Mouse (Mus musculus): ENCODE measurements around the gene Synj2. TPM values are rescaled to one million over a fixed set of nuclear protein-coding genes. Genes with fewer than 3 reads are reported as not detected.

Gene Synj2
- polyA plus RNA-seq, 1 experiment from 2014 or later: 7.9 TPM

DNA sequence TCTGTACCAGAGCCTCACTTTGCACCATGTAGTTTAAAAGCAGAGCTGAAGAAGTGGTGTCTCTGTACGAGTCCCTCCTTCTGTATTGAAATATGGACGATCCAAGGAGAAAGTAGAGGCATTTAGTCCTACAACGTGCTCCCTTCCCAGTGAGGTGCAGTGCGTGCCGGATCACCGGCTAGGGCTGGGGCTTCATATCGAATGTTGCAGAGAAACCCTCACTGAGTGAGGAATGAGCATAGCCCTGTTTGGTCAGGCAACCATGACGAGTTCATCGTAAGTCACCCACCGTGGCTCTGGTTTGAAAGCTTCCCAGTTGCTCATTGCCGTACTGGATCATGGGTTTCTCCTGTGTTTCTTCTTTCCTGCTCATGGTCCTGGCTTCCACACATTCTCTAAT, 95.8 kb downstream of the Synj2 start:
- Histone ChIP-seq H3K79me2 (ENCODE audit: inconsistent target) (no peaks in the 10 kb centered on the region), H3K27ac (no peak overlapping the region), H3K4me3 (ENCODE audit: inconsistent target) (no peak overlapping the region), H3K36me3 (ENCODE audit: inconsistent target) (peaks cover 58% of the 10 kb centered on the region; the same call in 1 of the 2 replicates)
- WGBS (ENCODE audit: missing documents): 94% methylated on average over 11 of the region's 11 CpGs

DNA sequence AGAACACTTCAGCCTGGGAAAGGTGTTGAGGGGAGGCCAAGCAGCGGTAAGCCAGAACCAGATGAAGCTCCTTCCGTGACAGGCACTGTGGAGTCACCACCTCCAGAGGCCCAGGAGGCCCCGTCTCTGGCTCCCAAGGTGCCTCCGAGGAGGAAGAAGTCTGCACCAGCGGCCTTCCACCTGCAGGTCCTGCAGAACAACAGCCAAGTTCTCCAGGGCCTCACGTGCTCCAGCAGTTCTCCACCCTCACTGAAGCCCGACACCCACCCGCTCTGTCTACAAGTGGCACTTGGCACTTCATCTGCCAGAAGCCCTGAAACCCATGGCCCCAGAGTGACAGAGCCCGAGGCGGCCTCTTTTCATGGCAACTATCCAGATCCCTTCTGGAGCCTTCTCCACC, 96.4 kb downstream of the Synj2 start:
- Histone ChIP-seq H3K36me3 (ENCODE audit: inconsistent target) (peaks cover 58% of the 10 kb centered on the region), H3K4me3 (ENCODE audit: inconsistent target) (no peak overlapping the region), H3K27ac (no peak overlapping the region), H3K79me2 (ENCODE audit: inconsistent target) (no peaks in the 10 kb centered on the region)
- WGBS (ENCODE audit: missing documents): 92% methylated on average over 10 of the region's 10 CpGs

DNA sequence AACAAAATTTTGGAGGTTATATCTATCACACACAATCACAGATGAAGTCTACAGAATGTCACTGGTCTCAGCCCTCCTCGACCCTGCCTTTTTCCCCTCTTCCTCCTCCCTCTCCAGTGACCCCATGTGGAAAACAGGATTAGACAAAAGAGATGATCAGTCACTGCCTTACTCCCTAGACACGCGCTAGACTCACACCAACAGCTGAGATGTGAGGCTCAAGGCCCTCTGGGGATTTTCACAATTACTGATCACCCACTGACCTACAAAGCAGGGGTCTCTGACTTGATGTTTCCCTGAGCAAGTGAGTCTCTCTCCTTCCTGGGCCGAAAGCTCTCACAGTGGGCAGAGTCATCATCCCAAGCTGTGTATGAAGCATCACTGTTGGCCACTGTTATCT, 111.7 kb downstream of the Synj2 start:
- Histone ChIP-seq H3K36me3 (ENCODE audit: inconsistent target) (peaks cover 51% of the 10 kb centered on the region), H3K27ac (no peak overlapping the region), H3K4me3 (ENCODE audit: inconsistent target) (no peak overlapping the region), H3K79me2 (ENCODE audit: inconsistent target) (no peaks in the 10 kb centered on the region)
- 89% methylated on average over 4 of the region's 4 CpGs for WGBS (ENCODE audit: missing documents)

DNA sequence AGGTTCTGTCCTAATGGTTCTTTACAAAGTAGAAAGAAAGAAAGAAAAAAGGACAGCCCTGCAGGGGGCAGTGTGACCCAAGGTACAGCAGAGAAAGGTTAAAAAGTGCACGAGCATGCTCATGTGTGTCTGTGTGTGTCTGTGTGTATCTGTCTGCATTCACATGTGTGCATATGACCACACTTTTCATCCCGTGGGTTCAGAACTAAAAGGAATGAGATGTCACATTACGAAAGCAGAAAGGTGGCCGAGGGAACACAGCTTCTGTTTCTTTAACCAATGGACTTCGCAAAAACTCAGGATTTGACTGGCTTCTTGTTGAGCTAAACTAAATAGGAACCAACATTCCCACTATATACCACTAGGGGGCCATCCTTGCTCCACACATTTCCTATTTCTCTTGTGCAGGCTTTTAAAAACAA, 113.9 kb downstream of the Synj2 start:
- H3K36me3 ChIP-seq (ENCODE audit: inconsistent target): peaks cover 46% of the 10 kb centered on the region
- H3K27ac ChIP-seq: no peak overlapping the region
- WGBS (ENCODE audit: missing documents): 40% methylated on average over 5 of the region's 5 CpGs
- H3K79me2 ChIP-seq (ENCODE audit: inconsistent target): no peaks in the 10 kb centered on the region
- H3K4me3 ChIP-seq (ENCODE audit: inconsistent target): no peak overlapping the region

DNA sequence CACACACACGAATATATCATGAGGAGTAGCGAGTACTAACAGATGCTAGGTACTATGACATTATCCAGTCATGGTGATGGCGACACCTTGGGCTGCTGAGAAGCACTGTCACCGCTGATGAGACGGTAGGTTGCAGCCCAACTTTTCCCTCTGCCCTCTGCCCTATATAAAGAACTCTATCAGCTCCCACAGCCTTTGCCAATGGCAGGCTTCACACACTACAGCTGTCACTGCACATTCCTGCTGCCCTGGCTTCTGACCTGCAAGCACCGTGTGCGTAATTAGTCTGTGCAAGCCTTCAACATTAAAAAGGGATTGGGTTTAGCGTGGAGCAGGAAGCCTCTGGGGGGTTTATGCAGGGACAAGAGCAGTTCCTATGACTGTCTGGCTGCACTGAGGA, 121.7 kb downstream of the Synj2 start:
- Histone ChIP-seq H3K79me2 (ENCODE audit: inconsistent target) (no peaks in the 10 kb centered on the region), H3K36me3 (ENCODE audit: inconsistent target) (peaks cover 66% of the 10 kb centered on the region), H3K4me3 (ENCODE audit: inconsistent target) (no peak overlapping the region), H3K27ac (no peak overlapping the region)
- WGBS (ENCODE audit: missing documents): 93% methylated on average over 7 of the region's 8 CpGs

DNA sequence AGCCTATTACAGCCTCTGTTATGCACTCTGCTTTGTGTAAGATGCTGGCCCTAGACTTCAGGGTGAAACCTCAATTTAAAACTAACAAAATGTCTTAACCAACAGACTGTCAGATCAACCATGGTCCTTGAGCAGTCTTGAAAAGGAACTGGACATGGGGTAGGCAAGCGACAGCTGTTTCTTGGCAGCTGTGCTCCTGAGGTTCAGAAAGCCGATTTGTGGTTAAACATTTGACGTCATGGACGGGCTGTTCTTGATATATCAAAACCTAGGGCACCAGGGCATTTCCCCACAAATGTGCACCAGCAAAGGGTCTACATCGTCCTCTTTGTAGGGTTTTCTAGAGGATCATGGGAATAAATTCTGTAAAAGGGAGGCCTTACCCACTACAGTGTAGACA, 122.5 kb downstream of the Synj2 start:
- WGBS (ENCODE audit: missing documents): 71% methylated on average over 5 of the region's 5 CpGs
- H3K79me2 ChIP-seq (ENCODE audit: inconsistent target): no peaks in the 10 kb centered on the region
- peaks cover 69% of the 10 kb centered on the region for H3K36me3 ChIP-seq (ENCODE audit: inconsistent target)

DNA sequence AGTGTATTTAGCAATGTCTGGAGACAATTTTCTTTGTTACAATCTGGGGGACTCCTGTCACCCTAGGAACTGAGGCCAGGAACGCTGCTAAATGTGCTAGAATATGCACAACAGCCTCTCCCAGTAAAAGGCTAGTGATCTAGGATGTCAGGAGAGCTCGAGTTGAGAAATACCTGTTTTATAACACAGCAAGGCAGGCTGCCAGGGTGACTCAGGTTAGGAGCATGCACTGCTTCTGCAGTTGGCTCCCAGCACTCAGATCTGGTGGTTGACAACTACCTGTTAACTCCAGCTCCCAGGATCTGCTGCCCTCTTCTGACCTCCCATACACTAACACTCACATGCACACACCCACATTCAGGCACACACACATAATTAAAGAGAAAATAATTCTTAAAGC, 124.9 kb downstream of the Synj2 start:
- peaks cover 53% of the 10 kb centered on the region for H3K36me3 ChIP-seq (ENCODE audit: inconsistent target)
- WGBS (ENCODE audit: missing documents): 94% methylated on average over 2 of the region's 2 CpGs
- no peaks in the 10 kb centered on the region for H3K79me2 ChIP-seq (ENCODE audit: inconsistent target)

More for the DNA sequence above, 122.5 kb downstream of the Synj2 start:
- no peak overlapping the region for H3K4me3 ChIP-seq (ENCODE audit: inconsistent target)
- no peak overlapping the region for H3K27ac ChIP-seq

DNA sequence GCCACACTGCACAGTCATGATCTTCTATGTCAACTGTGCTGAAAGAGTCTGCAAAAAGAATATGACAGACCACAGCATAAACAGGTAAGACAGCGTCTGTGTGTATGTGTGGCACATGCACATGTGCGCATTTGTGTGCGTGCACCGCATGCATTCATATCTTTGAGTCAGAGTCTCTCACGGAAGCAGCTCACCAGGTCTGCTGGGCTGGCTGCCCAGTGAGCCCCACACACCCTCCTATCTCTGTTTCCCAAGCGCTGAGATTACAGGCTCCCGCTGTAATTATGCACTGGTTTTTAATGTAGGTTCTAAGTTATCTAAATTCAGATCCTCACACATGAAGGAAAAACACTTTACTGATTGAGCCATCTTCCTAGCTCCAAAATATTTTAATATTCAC, 126.5 kb downstream of the Synj2 start:
- H3K36me3 ChIP-seq (ENCODE audit: inconsistent target): peaks cover 57% of the 10 kb centered on the region
- H3K4me3 ChIP-seq (ENCODE audit: inconsistent target): no peak overlapping the region
- WGBS (ENCODE audit: missing documents): 93% methylated on average over 7 of the region's 7 CpGs
- no peak overlapping the region for H3K27ac ChIP-seq
- H3K79me2 ChIP-seq (ENCODE audit: inconsistent target): no peaks in the 10 kb centered on the region

More for the DNA sequence above, 124.9 kb downstream of the Synj2 start:
- Histone ChIP-seq H3K4me3 (ENCODE audit: inconsistent target) (no peak overlapping the region), H3K27ac (no peak overlapping the region)

DNA sequence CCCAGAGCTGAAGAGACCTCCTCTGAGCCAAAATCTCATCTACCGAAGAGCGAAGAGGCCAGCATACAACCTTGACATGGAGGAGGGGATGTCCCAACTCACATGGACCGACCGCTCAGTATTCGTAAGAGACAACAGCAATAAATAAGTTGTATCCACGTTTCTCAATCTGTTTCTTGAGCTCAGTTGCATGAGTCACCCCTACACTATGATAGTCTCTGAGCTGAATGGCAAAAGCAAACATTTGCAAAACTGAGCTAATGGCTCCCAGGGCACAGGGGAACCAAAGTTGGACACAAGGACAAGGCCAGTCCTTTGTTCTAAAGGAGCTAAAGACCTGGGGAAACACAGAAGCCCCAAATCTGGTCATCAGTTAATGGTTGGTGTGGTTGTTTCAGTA, 128.8 kb downstream of the Synj2 start:
- 88% methylated on average over 6 of the region's 6 CpGs for WGBS (ENCODE audit: missing documents)
- H3K4me3 ChIP-seq (ENCODE audit: inconsistent target): no peak overlapping the region
- H3K27ac ChIP-seq: no peak overlapping the region
- H3K36me3 ChIP-seq (ENCODE audit: inconsistent target): peaks cover 49% of the 10 kb centered on the region; the same call in 1 of the 2 replicates
- H3K79me2 ChIP-seq (ENCODE audit: inconsistent target): no peaks in the 10 kb centered on the region

DNA sequence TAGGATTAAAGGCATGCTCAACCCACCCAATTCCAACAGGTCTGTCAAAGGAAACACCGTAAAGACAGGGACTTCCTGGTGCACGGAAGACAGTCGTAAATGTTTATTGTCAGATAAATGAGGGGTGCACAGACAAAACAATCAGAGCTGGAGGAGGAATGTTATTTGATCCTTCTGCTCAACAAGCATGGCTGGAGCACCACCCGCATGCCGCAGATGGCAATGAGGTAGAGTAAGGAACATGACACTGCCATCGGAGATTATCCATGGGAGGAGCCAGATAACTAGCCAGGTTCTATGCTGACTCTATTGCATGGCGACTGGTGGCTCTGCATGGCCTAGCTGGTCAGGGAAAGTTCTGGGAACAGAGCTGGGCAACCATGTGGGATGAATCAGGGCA, 132.3 kb downstream of the Synj2 start:
- WGBS (ENCODE audit: missing documents): 93% methylated on average over 7 of the region's 7 CpGs
- Histone ChIP-seq H3K36me3 (ENCODE audit: inconsistent target) (peaks cover 23% of the 10 kb centered on the region; the same call in 1 of the 2 replicates), H3K4me3 (ENCODE audit: inconsistent target) (no peak overlapping the region), H3K79me2 (ENCODE audit: inconsistent target) (peaks cover 30% of the 10 kb centered on the region), H3K27ac (no peak overlapping the region)

DNA sequence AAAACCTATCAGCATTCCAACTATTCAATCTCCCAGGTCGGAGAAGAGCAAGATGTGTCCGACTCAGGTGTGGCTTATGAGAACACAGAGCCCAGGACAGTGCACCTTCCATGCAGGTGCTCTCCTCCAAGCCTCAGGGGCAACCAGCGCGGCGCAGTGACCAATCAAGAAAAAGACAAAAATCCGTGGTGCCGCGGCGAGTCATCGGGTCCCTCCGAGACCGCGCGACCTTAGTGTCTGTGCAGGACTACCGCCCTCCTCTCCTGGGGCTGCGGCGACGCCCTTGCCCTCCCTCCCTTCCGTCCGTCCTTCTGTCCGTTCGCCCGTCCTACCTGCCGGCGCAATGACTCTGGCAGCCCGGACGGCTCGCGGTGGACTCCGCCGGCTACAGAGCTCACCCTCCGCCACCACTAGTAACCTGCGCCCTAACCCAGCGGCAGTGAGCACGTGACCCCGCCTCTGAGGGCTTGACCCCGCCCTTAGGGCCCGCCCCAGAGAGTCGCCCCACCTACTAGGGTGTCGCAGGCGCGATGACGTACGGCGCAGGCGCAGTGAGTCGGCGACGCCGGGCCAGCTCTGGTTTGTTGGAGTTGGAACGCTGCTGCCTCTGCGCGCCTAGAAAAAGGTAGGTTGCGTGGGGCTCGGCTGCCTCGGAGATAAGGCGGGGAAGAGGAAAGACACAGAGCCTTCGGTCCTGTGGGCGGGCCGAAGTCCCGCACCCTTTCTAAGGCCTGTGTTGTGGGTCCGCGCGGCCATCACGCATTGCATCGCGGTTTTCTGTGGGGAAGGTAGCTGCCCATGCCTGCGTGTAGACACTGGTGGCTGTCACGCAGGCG, 138.4 kb downstream of the Synj2 start, which contains the start of the genes Serac1 and Gtf2h5:
Gene Serac1 (minus strand): TSS at position 455 of the 836 bp plus-strand sequence.
Gene Gtf2h5 (plus strand): TSS at position 500 of the 836 bp plus-strand sequence.
- WGBS (ENCODE audit: missing documents): under 1% methylated on average over 70 of the region's 70 CpGs
- Histone ChIP-seq H3K4me3 (ENCODE audit: inconsistent target) (peak within 1 kb of the TSS; percentile 92), H3K79me2 (ENCODE audit: inconsistent target) (peaks cover 57% of the 10 kb centered on the region), H3K27ac (peak within 1 kb of the TSS; percentile 44), H3K36me3 (ENCODE audit: inconsistent target) (peaks cover 16% of the 10 kb centered on the region)

DNA sequence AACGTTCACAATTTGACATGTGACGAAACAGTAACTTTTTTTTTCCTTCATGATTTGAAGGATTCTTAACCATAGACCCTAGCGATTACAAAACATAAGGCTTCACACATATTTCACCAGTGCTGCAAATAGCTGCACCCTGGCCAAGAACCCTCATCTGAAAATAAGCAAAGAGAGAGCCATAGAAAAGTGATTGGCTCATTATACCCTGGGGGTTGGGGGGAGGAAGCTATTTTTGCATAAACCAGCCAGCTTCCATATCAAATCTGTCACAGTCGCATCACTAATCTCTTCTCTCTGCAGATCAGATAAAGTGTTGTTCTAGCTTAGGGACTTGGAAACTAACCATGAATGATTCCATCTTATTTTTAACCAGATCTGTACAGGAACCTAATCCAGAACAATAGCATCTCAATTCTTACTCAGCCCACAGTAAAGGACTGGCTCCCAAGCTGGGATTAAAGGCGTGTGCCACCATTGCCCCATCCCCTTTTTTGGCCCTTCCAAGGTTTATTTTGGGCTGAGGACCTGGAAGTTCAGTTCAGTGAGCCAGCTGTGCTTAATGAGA, 142.3 kb downstream of the Synj2 start:
- H3K4me3 ChIP-seq (ENCODE audit: inconsistent target): no peak overlapping the region
- peaks cover 36% of the 10 kb centered on the region for H3K36me3 ChIP-seq (ENCODE audit: inconsistent target)
- 87% methylated on average over 5 of the region's 5 CpGs for WGBS (ENCODE audit: missing documents)
- H3K27ac ChIP-seq: no peak overlapping the region
- peaks cover 27% of the 10 kb centered on the region for H3K79me2 ChIP-seq (ENCODE audit: inconsistent target)

DNA sequence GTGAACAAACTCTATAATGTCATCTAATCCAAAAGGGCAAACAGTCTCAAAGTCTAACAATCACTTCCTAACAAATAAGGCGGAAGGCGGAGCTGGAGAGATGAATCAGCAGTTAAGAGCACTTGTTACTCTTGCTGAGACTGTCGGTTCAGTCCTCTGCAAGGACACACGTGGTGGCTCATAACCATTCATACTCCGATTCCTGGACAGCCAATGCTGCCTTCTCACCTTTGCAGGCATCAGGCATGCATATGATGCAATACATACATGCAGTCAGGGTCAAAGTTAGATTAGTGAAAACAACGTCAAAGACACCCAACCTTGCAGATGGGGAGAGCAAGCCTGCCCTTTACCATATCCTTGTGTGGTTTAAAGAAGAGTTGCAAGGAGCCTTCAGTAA, 150.5 kb downstream of the Synj2 start:
- H3K27ac ChIP-seq: no peak overlapping the region
- H3K79me2 ChIP-seq (ENCODE audit: inconsistent target): no peaks in the 10 kb centered on the region
- H3K36me3 ChIP-seq (ENCODE audit: inconsistent target): no peaks in the 10 kb centered on the region
- 85% methylated on average over 6 of the region's 6 CpGs for WGBS (ENCODE audit: missing documents)
- H3K4me3 ChIP-seq (ENCODE audit: inconsistent target): no peak overlapping the region
